Mouse (Mus musculus) brain, embryonic 14.5 days (tissue): Measurements from ENCODE around the gene Mta3.

ENCODE experiments used
- CTCF ChIP-seq: fragments of 200-500 bp; IDR thresholded peaks from 2 replicates; pipeline ENCODE4 v1.5.1; 2012; ENCODE audit warnings: inconsistent platforms, mild to moderate bottlenecking, moderate library complexity, borderline replicate concordance; ENCODE audit not compliant: insufficient read depth, insufficient read length; ENCODE audit errors: extremely low read depth
- POLR2A ChIP-seq: fragments of 200-500 bp; IDR thresholded peaks from 2 replicates; pipeline ENCODE4 v1.6.1; 2012; ENCODE audit warnings: mild to moderate bottlenecking, inconsistent platforms, borderline replicate concordance; ENCODE audit not compliant: poor library complexity, insufficient read depth, insufficient read length, severe bottlenecking; ENCODE audit errors: extremely low read depth

DNA sequence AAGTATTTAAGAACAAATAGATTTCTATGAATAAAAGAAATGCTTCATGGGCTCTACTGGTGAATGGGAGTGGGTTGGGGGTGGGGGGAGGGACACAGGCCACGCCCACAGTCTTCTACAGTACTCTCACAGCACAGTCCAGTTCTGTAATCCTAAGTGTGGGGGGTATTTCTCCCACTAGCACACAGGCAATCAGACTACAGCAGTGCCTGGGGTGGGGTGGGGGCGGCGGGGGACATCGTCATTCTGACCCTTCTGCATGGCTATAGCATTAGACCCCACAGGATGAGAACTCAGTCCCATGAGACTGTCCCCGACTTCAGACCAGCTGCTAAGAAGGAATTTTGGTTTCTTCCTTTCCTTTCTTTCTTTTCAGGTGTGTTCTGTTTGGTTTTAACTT, 143.8 kb downstream of the Mta3 start:
- TF ChIP-seq POLR2A: no peak
- no peak for TF ChIP-seq CTCF
